ENCODE assay signal across 14 mouse cellular contexts in genomic region chr9:69762703-69763102, GRCm38 (mm10). TPM values are rescaled to one million over a fixed set of nuclear protein-coding genes. Genes with fewer than 3 reads are reported as not detected.
DNase-seq lines count a peak whose midpoint lies in the region; ATAC-seq lines count a peak whose summit lies in the region.
"Had no signal": no experiment of that assay in that cellular context is flagged by ENCODE, and none has a peak within 500 bp of the region (broad histone marks: within the 10 kb centered on the region; RNA-seq: fewer than 3 reads in every experiment).

No protein-coding gene starts in this region.

- H3K9ac ChIP-seq in kidney, embryonic 15.5 days = no peak overlapping the region
- no peak overlapping the region for H3K9ac ChIP-seq in embryonic facial prominence, embryonic 13.5 days
- H3K9ac ChIP-seq: intestine, embryonic 15.5 days had no signal

- peak overlapping the region; percentile 23; the same call in 1 of the 2 replicates for H3K4me2 ChIP-seq in kidney, embryonic 15.5 days
- H3K4me2 ChIP-seq in embryonic facial prominence, embryonic 13.5 days = peak overlapping the region; percentile 24; the same call in 1 of the 2 replicates
- H3K4me2 ChIP-seq: intestine, embryonic 15.5 days had no signal

- no peak overlapping the region; the same call in 1 of the 2 replicates for H3K4me3 ChIP-seq in kidney, embryonic 15.5 days (replicated peaks)
- no peak overlapping the region for H3K4me3 ChIP-seq in embryonic facial prominence, embryonic 13.5 days
- peak overlapping the region; percentile 84 for H3K4me3 ChIP-seq in midbrain, embryonic 10.5 days
- H3K4me3 ChIP-seq: intestine, embryonic 15.5 days had no signal

- no peak overlapping the region for H3K27ac ChIP-seq in kidney, embryonic 15.5 days
- no peak overlapping the region for H3K27ac ChIP-seq in embryonic facial prominence, embryonic 13.5 days
- H3K27ac ChIP-seq in midbrain, embryonic 10.5 days (replicated peaks) = peak overlapping the region; percentile 93
- H3K27ac ChIP-seq: intestine, embryonic 15.5 days had no signal

- no peaks in the 10 kb centered on the region for H3K9me3 ChIP-seq in kidney, embryonic 15.5 days (replicated peaks)
- no peaks in the 10 kb centered on the region for H3K9me3 ChIP-seq in embryonic facial prominence, embryonic 13.5 days
- no peaks in the 10 kb centered on the region for H3K9me3 ChIP-seq in midbrain, embryonic 10.5 days (replicated peaks)
- H3K9me3 ChIP-seq: intestine, embryonic 15.5 days had no signal

- DNase-seq in kidney, adult 8-10 months = no peak
- DNase-seq in midbrain, embryonic 10.5 days (ENCODE audit: low spot score) = peak; percentile 83
- peak; percentile 67 for DNase-seq in thymus, postnatal 14 days
- no peak for DNase-seq in layer of hippocampus, adult 18-20 months (ENCODE audit: low spot score in 2 of 2)
- no peak for DNase-seq in testis, postnatal 14 days (ENCODE audit: low spot score)
- no peak for DNase-seq in layer of hippocampus, adult 9-10 months (ENCODE audit: low spot score)
- DNase-seq: adrenal gland, postnatal 14 days; gastrocnemius, postnatal 14 days; lung, postnatal 36 days had no signal

- peaks cover 99% of the 10 kb centered on the region for H3K27me3 ChIP-seq in kidney, embryonic 15.5 days
- H3K27me3 ChIP-seq in embryonic facial prominence, embryonic 13.5 days = peaks cover 100% of the 10 kb centered on the region
- H3K27me3 ChIP-seq in midbrain, embryonic 10.5 days (ENCODE audit: low read depth, poor library complexity, severe bottlenecking) = peaks cover 93% of the 10 kb centered on the region

- H3K36me3 ChIP-seq in kidney, embryonic 15.5 days = no peaks in the 10 kb centered on the region
- H3K36me3 ChIP-seq in embryonic facial prominence, embryonic 13.5 days = no peaks in the 10 kb centered on the region
- 0 out of 2 replicates have a peak, but pooled peaks cover 6% of the 10 kb centered on the region for H3K36me3 ChIP-seq in midbrain, embryonic 10.5 days
- H3K36me3 ChIP-seq: intestine, embryonic 15.5 days had no signal

- peaks cover 44% of the 10 kb centered on the region for H3K4me1 ChIP-seq in kidney, embryonic 15.5 days
- H3K4me1 ChIP-seq in embryonic facial prominence, embryonic 13.5 days = peaks cover 38% of the 10 kb centered on the region
- H3K4me1 ChIP-seq in midbrain, embryonic 10.5 days = peaks cover 100% of the 10 kb centered on the region

- WGBS in kidney, embryonic 15.5 days = 1% methylated on average over 14 of the region's 14 CpGs
- WGBS in embryonic facial prominence, embryonic 13.5 days = under 1% methylated on average over 14 of the region's 14 CpGs
- WGBS in midbrain, embryonic 10.5 days = under 1% methylated on average over 14 of the region's 14 CpGs

- ATAC-seq in kidney, embryonic 15.5 days (replicated peaks; ENCODE audit: low FRiP score) = peak; percentile 61; the same call in 1 of the 2 replicates
- no peak for ATAC-seq in embryonic facial prominence, embryonic 13.5 days (ENCODE audit: insufficient number of reproducible peaks, insufficient read depth, low FRiP score, low TSS enrichment, low read depth)
- ATAC-seq: intestine, embryonic 15.5 days had no signal

RNA-seq across cellular contexts. Expression of gene Foxb1, which starts 2.0 kb away (rescaled TPM):
- polyA plus RNA-seq in kidney, embryonic 15.5 days (2015; fragmentation: Nextera tagmentation; extraction: Ambion mirVana) = 0.09 and 0.13 TPM in 2 replicates
- polyA plus RNA-seq in embryonic facial prominence, embryonic 13.5 days (2015; fragmentation: Nextera tagmentation; extraction: Ambion mirVana) = 0.08 TPM in 1 of 2 replicates, not detected in the other
- 13.0 and 15.1 TPM in 2 replicates for polyA plus RNA-seq in midbrain, embryonic 10.5 days (2016; fragmentation: Nextera tagmentation; extraction: Ambion mirVana)
- total RNA-seq in layer of hippocampus, adult 18-20 months (2021) = not detected
- total RNA-seq: adrenal gland, postnatal 14 days; gastrocnemius, postnatal 14 days; left cerebral cortex, postnatal 36 days had no signal
- polyA plus RNA-seq: cortical plate, adult 2 months; intestine, embryonic 15.5 days had no signal

Comparison
In these comparisons a context has a peak if more than half of its experiments do, and no peak if none do; other contexts are left out.
1. DNase-seq: peak in midbrain, embryonic 10.5 days (single experiment) and thymus, postnatal 14 days (single experiment); none in kidney, adult 8-10 months (0 of 2), layer of hippocampus, adult 18-20 months (0 of 2), testis, postnatal 14 days (single experiment) and layer of hippocampus, adult 9-10 months (single experiment).
2. RNA of gene Foxb1, which starts 2.0 kb away (polyA plus RNA-seq): 13.0 to 15.1 TPM in midbrain, embryonic 10.5 days; 0.09 to 0.13 TPM in kidney, embryonic 15.5 days and 0.08 TPM in embryonic facial prominence, embryonic 13.5 days; every median in the first group is over 10 times any median in the second.